Mouse (Mus musculus): Measurements from ENCODE around the gene Ankrd55.

Gene Ankrd55

DNA sequence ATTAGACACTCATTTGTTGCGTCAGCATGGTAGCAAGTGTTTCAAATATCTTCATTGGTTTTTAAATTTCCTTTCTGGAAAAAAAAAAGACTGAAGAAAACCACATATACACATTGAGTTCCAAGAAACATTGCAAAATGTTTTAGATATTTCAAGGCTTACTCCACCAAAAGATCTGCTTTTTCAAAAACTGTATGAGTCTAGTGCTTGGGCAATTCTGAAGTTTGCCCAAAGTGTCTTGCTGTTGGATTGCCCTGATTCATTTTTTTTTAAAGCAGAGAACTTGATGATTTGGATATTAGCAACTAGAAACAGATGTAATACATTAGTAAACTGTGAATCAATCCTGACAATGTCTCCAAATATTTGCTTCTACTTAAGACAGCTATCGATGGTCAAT, 36.9 kb downstream of the Ankrd55 start:
- TF ChIP-seq POU5F1 (IDR thresholded peaks at IDR 0.05; ENCODE audit: borderline replicate concordance, low read length) (no peak), NANOG (IDR thresholded peaks at IDR 0.05; ENCODE audit: borderline replicate concordance, low read length) (no peak), CTCF (conservative IDR thresholded peaks at IDR 0.05; ENCODE audit: low read length) (no peak)
- H3K4me3 ChIP-seq (replicated peaks; ENCODE audit: low read length) = no peak overlapping the region
- no peaks in the 10 kb centered on the region for H3K36me3 ChIP-seq (ENCODE audit: insufficient read depth, low read length)
- no peaks in the 10 kb centered on the region for H3K4me1 ChIP-seq (replicated peaks; ENCODE audit: low read depth, low read length)
- H3K9me3 ChIP-seq (ENCODE audit: low read length) = no peaks in the 10 kb centered on the region
- H3K27me3 ChIP-seq (ENCODE audit: insufficient read depth, low read length) = no peaks in the 10 kb centered on the region

DNA sequence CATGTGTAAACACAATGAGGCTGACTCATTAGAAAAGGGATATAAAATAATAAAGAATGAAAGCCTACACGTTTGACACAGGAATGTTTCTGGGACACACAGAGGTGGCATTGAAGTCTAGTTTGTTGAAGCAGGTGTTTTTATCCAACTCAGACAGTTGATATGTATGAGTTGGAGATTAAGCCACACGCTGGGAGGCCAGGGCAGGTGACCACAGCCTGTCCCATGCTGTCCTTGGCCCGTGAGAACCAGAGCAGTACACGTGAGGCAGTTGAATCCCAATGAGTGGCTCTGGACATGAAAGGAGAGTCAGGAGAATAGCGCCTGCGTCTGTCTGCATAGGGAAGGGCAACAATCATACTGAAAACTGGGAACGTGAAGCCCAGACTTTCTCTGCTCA, 38.2 kb downstream of the Ankrd55 start:
- Histone ChIP-seq H3K9me3 (ENCODE audit: low read length) (no peaks in the 10 kb centered on the region), H3K27me3 (ENCODE audit: insufficient read depth, low read length) (no peaks in the 10 kb centered on the region)
- TF ChIP-seq NANOG (IDR thresholded peaks at IDR 0.05; ENCODE audit: borderline replicate concordance, low read length) (no peak), CTCF (conservative IDR thresholded peaks at IDR 0.05; ENCODE audit: low read length) (no peak), POU5F1 (IDR thresholded peaks at IDR 0.05; ENCODE audit: borderline replicate concordance, low read length) (no peak)

DNA sequence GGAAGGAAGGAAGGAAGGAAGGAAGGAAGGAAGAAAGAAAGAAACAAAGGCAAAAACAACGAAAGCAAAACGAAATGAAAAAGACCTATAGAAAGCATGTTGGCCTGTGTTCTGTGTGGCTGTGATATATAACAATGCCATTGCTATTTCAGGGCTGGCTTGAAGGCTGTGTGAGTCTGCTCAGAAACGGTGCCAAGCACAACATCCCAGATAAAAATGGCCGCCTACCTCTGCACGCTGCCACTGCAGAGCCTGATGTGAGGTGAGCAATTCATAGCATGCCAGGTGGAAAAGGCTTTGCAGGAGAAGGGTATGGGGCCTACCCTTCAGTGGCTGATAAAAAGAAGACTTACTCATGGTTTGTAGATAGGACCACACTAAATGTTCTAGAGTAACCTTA, 38.7 kb downstream of the Ankrd55 start:
- no peaks in the 10 kb centered on the region for H3K27me3 ChIP-seq (ENCODE audit: insufficient read depth, low read length)
- TF ChIP-seq CTCF (conservative IDR thresholded peaks at IDR 0.05; ENCODE audit: low read length) = no peak
- no peak for TF ChIP-seq POU5F1 (IDR thresholded peaks at IDR 0.05; ENCODE audit: borderline replicate concordance, low read length)
- TF ChIP-seq NANOG (IDR thresholded peaks at IDR 0.05; ENCODE audit: borderline replicate concordance, low read length) = no peak
- no peaks in the 10 kb centered on the region for H3K9me3 ChIP-seq (ENCODE audit: low read length)
- H3K4me3 ChIP-seq (replicated peaks; ENCODE audit: low read length) = no peak overlapping the region
- no peaks in the 10 kb centered on the region for H3K4me1 ChIP-seq (replicated peaks; ENCODE audit: low read depth, low read length)
- no peaks in the 10 kb centered on the region for H3K36me3 ChIP-seq (ENCODE audit: insufficient read depth, low read length)

More for the DNA sequence above, 38.2 kb downstream of the Ankrd55 start:
- H3K4me1 ChIP-seq (replicated peaks; ENCODE audit: low read depth, low read length) = no peaks in the 10 kb centered on the region
- no peak overlapping the region for H3K4me3 ChIP-seq (replicated peaks; ENCODE audit: low read length)
- no peaks in the 10 kb centered on the region for H3K36me3 ChIP-seq (ENCODE audit: insufficient read depth, low read length)

DNA sequence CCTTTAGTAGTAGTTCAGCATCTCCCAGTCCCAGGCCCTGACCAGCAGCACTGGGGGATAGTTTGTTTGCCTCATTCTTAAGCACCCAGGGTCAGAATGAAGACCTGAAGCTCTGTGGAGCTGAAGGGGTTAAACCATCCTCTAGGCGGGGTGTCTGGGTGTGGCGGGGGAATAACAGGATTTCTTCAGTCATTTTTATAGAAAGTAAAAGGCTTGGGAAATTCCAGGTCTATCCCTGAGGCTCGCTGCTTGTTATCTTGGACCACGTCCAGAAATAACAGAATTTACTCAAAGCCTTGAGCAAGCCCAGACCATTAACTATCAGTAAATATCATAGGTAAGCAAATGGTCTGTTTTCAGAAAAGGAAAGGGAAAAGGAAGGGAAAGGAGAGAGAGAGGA, 39.3 kb downstream of the Ankrd55 start:
- Histone ChIP-seq H3K27me3 (ENCODE audit: insufficient read depth, low read length) (no peaks in the 10 kb centered on the region), H3K9me3 (ENCODE audit: low read length) (no peaks in the 10 kb centered on the region), H3K4me3 (replicated peaks; ENCODE audit: low read length) (no peak overlapping the region), H3K36me3 (ENCODE audit: insufficient read depth, low read length) (no peaks in the 10 kb centered on the region), H3K4me1 (replicated peaks; ENCODE audit: low read depth, low read length) (no peaks in the 10 kb centered on the region)
- no peak for TF ChIP-seq POU5F1 (IDR thresholded peaks at IDR 0.05; ENCODE audit: borderline replicate concordance, low read length)

DNA sequence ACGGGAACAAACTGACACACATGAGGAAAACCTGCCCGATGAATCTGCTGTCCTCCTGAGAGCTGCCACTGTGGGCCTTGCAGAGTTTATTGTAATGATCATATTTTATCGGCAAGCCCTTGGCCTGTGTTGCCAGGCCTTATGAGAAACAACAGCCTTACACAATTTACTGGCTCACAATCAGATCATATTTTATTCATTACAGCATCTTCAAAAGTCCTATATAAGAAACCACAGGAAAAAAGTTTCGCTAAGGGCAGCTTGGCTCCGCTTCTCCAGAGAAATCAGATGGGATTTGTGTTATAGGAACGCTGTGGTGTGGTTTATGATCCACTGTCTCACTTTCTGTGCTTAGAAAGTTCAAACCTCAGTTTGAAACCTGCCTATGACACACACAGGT, 42.0 kb downstream of the Ankrd55 start:
- TF ChIP-seq NANOG (IDR thresholded peaks at IDR 0.05; ENCODE audit: borderline replicate concordance, low read length) (no peak), CTCF (conservative IDR thresholded peaks at IDR 0.05; ENCODE audit: low read length) (no peak), POU5F1 (IDR thresholded peaks at IDR 0.05; ENCODE audit: borderline replicate concordance, low read length) (no peak)
- Histone ChIP-seq H3K36me3 (ENCODE audit: insufficient read depth, low read length) (no peaks in the 10 kb centered on the region), H3K4me3 (replicated peaks; ENCODE audit: low read length) (no peak overlapping the region), H3K4me1 (replicated peaks; ENCODE audit: low read depth, low read length) (no peaks in the 10 kb centered on the region), H3K9me3 (ENCODE audit: low read length) (no peaks in the 10 kb centered on the region), H3K27me3 (ENCODE audit: insufficient read depth, low read length) (no peaks in the 10 kb centered on the region)

DNA sequence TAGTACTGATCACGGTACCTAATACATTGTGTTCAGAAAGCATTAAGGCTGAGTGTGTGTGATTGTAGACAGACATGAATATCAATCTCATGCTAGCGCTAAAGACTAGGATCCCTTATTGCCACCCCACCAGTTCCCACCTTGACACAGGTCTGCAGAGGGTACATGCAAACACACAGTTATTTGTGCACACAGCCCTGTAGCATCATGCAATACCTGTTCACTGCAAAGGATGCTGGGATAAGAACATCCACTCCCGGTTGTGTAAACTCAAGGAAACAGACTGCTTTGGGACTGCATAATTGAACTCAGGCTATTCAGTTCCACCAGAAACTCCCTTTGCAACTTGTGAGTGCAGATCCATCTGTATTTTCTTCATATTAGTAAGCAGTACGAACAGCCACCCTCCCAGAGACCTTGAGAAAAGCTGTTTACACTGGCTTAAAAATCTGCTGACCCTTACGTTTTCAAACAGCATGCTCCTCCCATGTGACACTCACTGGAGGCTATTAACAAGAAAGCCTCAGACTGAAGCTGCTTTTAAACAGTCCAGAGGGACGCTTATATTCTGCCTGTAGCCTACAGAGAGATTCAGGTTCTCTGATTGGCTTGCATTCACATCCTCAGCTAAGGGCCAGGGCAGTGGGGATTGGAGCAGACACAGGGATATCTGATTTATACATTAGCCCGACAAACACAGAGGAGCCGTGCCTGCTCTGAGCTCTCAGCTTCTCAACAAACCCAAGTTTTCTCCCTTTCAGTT, 42.8 kb downstream of the Ankrd55 start:
- Histone ChIP-seq H3K36me3 (ENCODE audit: insufficient read depth, low read length) (no peaks in the 10 kb centered on the region), H3K4me1 (replicated peaks; ENCODE audit: low read depth, low read length) (no peaks in the 10 kb centered on the region), H3K27me3 (ENCODE audit: insufficient read depth, low read length) (no peaks in the 10 kb centered on the region), H3K4me3 (replicated peaks; ENCODE audit: low read length) (no peak overlapping the region), H3K9me3 (ENCODE audit: low read length) (no peaks in the 10 kb centered on the region)
- TF ChIP-seq POU5F1 (IDR thresholded peaks at IDR 0.05; ENCODE audit: borderline replicate concordance, low read length) (no peak), NANOG (IDR thresholded peaks at IDR 0.05; ENCODE audit: borderline replicate concordance, low read length) (no peak), CTCF (conservative IDR thresholded peaks at IDR 0.05; ENCODE audit: low read length) (no peak)

DNA sequence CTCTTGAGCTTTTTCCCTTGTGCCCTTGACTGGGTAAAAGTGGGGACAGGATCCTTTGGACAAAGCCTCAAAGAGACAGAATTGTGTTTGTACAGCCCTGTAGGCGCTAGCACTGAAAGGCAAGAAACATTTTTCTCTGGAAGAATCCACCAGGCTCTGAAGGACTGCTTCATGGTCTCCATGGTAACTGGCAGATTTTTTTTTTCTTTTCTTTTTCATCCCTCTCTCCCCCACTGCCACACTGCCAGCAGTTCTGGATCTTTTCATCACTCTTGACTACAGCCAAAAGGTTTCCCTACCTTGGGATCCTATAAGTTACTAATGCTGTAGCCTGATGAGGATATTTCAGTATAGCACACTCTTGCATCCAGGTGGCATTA, 43.4 kb downstream of the Ankrd55 start:
- Histone ChIP-seq H3K36me3 (ENCODE audit: insufficient read depth, low read length) (no peaks in the 10 kb centered on the region), H3K27me3 (ENCODE audit: insufficient read depth, low read length) (no peaks in the 10 kb centered on the region), H3K4me3 (replicated peaks; ENCODE audit: low read length) (no peak overlapping the region), H3K4me1 (replicated peaks; ENCODE audit: low read depth, low read length) (no peaks in the 10 kb centered on the region), H3K9me3 (ENCODE audit: low read length) (no peaks in the 10 kb centered on the region)
- TF ChIP-seq CTCF (conservative IDR thresholded peaks at IDR 0.05; ENCODE audit: low read length) = no peak
- TF ChIP-seq NANOG (IDR thresholded peaks at IDR 0.05; ENCODE audit: borderline replicate concordance, low read length) = no peak
- no peak for TF ChIP-seq POU5F1 (IDR thresholded peaks at IDR 0.05; ENCODE audit: borderline replicate concordance, low read length)

DNA sequence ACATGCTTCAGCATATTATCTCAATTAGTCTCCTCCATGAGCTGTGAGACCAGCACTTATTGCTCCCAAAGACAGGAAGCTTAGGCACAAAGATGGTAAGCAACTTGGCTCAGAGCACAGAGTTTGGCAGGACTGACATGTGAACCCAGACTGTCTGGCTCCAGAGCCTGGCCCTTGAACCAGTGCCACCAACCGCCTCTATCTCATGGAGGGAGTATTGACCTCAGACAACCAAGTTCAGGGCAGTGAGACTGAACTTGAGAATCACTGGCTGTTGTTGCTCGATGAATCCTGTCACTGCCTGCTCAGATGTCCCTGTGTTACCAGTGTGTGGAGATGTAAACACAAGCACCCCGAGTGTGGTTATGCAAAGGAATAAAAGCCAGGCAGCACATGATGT, 47.3 kb downstream of the Ankrd55 start:
- H3K9me3 ChIP-seq (ENCODE audit: low read length) = no peaks in the 10 kb centered on the region
- no peaks in the 10 kb centered on the region for H3K36me3 ChIP-seq (ENCODE audit: insufficient read depth, low read length)
- H3K4me1 ChIP-seq (replicated peaks; ENCODE audit: low read depth, low read length) = no peaks in the 10 kb centered on the region
- no peaks in the 10 kb centered on the region for H3K27me3 ChIP-seq (ENCODE audit: insufficient read depth, low read length)
- no peak overlapping the region for H3K4me3 ChIP-seq (replicated peaks; ENCODE audit: low read length)
- no peak for TF ChIP-seq CTCF (conservative IDR thresholded peaks at IDR 0.05; ENCODE audit: low read length)
- no peak for TF ChIP-seq NANOG (IDR thresholded peaks at IDR 0.05; ENCODE audit: borderline replicate concordance, low read length)
- TF ChIP-seq POU5F1 (IDR thresholded peaks at IDR 0.05; ENCODE audit: borderline replicate concordance, low read length) = no peak

DNA sequence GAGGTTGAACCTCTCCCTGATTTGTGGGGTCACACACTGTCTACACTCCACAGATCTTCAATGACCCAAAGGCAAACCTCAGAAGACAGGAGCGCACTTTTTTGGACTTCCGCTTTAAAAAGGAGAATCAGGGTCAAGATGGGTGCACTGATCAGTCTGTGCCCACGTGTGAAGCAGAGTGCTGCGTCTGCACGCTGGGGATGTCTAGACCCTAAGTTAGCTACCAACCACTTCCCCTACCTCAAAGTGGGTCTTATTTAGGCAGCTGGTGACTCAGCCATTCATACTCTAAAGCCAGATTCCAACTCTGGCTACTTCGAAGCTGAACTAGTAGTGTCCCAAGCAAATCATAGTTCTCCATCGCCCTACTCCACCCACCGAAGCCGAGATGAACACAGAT, 48.9 kb downstream of the Ankrd55 start:
- H3K9me3 ChIP-seq (ENCODE audit: low read length) = no peaks in the 10 kb centered on the region
- H3K36me3 ChIP-seq (ENCODE audit: insufficient read depth, low read length) = no peaks in the 10 kb centered on the region
- H3K27me3 ChIP-seq (ENCODE audit: insufficient read depth, low read length) = no peaks in the 10 kb centered on the region
- no peak overlapping the region for H3K4me3 ChIP-seq (replicated peaks; ENCODE audit: low read length)
- no peak for TF ChIP-seq NANOG (IDR thresholded peaks at IDR 0.05; ENCODE audit: borderline replicate concordance, low read length)
- no peak for TF ChIP-seq POU5F1 (IDR thresholded peaks at IDR 0.05; ENCODE audit: borderline replicate concordance, low read length)
- TF ChIP-seq CTCF (conservative IDR thresholded peaks at IDR 0.05; ENCODE audit: low read length) = no peak
- no peaks in the 10 kb centered on the region for H3K4me1 ChIP-seq (replicated peaks; ENCODE audit: low read depth, low read length)

Data from E14TG2a.4 (cell line).